Mouse (Mus musculus): ENCODE measurements at regions not wholly inside any gene's neighbourhood (a gene's known extent, or its start where the extent isn't known, plus 50 kb on each side); places are given as distances from the start of the nearest gene placed in this dataset.
"Not testable (repeated sequence)": the region's sequence is repeated elsewhere in the genome, so short reads cannot be mapped to it uniquely, and the experiment has no call there.

DNA sequence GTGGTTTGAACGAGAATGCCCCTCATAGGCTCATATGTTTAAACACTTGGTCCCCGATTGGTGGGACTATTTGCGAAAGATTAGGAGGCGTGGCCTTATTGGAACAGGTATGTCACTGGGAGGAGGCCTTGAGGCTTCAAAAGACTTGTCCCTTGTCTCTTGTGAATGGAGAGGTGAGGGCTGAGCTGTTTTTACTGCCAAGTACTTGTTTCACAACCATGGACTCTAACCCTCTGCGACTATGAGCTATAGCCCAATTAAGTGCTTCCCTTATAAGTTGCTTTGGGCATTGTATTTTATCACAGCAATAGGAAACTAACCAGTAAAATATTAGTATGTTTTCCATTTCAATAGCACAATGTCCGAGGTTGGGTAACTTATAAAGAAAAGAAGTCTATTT lies 511.7 kb downstream of the Bnc2 start:
- Histone ChIP-seq H3K36me3 (no peaks in the 10 kb centered on the region), H3K4me3 (no peak overlapping the region), H3K4me1 (no peaks in the 10 kb centered on the region), H3K27ac (replicated peaks) (no peak overlapping the region), H3K27me3 (no peaks in the 10 kb centered on the region), H3K9me3 (no peaks in the 10 kb centered on the region), H3K9ac (replicated peaks) (no peak overlapping the region), H3K4me2 (replicated peaks) (no peak overlapping the region)
- no peak for ATAC-seq (replicated peaks)
- WGBS, result 91% methylated on average over 6 of the region's 6 CpGs

DNA sequence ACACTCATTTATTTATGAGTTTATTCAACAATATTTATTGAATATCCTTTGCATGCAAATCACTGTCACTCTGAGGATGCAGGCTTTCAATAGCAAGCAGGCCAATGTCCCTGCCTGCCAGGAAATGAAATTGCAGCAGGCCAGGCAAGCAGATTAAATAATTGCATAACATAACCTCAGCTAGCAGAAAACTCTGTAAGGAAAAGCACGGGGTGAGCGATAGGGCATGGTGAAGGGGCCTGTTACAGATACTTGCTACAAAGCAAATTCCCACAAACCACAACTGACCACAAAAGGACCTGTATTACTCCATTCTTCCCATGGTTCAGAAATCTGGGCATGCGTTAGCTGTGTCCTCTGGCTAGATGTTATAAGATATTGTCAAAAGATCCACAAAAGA lies 509.8 kb downstream of the Bnc2 start:
- H3K9me3 ChIP-seq, result no peaks in the 10 kb centered on the region
- WGBS, result 93% methylated on average over 3 of the region's 3 CpGs
- no peaks in the 10 kb centered on the region for H3K27me3 ChIP-seq
- H3K4me1 ChIP-seq, result no peaks in the 10 kb centered on the region
- no peak overlapping the region for H3K4me2 ChIP-seq (replicated peaks)
- no peak overlapping the region for H3K4me3 ChIP-seq
- H3K27ac ChIP-seq (replicated peaks), result no peak overlapping the region
- no peak for ATAC-seq (replicated peaks)
- H3K36me3 ChIP-seq, result no peaks in the 10 kb centered on the region
- no peak overlapping the region for H3K9ac ChIP-seq (replicated peaks)

DNA sequence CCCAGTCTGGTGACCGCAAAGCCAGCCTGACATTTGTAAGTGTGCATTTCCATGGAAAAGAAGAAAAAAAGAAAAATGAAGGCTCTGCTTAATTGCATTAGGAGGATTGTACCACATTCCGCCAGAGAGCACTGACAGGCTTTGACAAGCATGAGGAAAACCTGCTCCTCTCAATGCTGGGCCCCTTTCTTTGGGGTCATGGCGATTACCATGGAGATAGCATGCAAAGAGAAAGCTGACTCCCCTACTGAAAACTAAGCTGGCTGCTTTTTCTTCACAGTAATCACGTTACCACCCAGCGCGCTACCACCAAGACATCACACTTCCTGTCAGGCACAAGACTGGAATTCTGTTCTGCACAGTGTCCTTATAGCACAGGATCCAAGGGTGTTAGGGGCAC lies 502.2 kb downstream of the Bnc2 start:
- ATAC-seq (replicated peaks), result no peak
- no peak overlapping the region for H3K9ac ChIP-seq (replicated peaks)
- no peaks in the 10 kb centered on the region for H3K9me3 ChIP-seq
- no peak overlapping the region for H3K4me2 ChIP-seq (replicated peaks)
- H3K27ac ChIP-seq (replicated peaks), result no peak overlapping the region
- whole genome bisulfite sequencing, result 24% methylated on average over 6 of the region's 6 CpGs
- H3K27me3 ChIP-seq, result no peaks in the 10 kb centered on the region
- peaks cover 5% of the 10 kb centered on the region for H3K4me1 ChIP-seq
- no peak overlapping the region for H3K4me3 ChIP-seq
- no peaks in the 10 kb centered on the region for H3K36me3 ChIP-seq

DNA sequence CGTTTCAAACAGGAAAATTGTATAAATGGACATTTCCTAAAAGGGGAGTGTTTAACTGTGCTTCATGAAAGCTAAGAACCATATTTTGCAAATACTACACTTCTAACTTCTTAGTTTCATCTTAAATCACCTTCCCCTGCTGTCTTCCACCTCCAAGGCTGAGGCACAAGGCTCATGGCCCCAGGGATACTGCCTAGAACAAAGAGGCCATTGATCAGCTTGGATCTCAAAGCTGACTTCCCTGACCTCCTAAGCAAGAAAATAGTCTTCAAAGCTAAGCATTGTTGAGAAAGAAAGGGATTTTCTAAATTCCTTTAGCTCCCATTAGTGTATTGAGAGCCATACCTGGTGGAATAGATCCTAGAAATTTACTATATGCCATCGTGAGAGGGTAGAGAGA lies 501.6 kb downstream of the Bnc2 start:
- no peaks in the 10 kb centered on the region for H3K27me3 ChIP-seq

DNA sequence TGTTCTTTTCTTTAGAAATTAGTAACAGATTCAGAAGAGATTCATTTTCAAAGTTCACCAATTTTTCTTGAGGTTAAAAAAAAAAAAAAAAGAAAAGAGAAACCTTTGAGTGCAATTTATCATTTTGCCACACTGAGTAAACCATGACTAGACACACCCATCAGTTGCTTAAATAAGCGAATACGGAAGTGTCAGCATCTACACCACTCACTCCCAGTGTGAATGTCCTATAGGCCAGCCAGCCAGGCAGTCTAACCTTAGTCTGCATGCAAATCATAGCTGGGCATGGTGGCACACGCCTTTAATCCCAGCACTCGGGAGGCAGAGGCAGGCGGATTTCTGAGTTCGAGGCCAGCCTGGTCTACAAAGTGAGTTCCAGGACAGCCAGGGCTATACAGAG lies 498.6 kb downstream of the Bnc2 start:
- not testable (repeated sequence) for H3K9ac ChIP-seq (replicated peaks); H3K36me3 ChIP-seq; ATAC-seq (replicated peaks); H3K4me2 ChIP-seq (replicated peaks); H3K4me3 ChIP-seq; H3K4me1 ChIP-seq; H3K27me3 ChIP-seq; H3K27ac ChIP-seq (replicated peaks); H3K9me3 ChIP-seq
- 96% methylated on average over 6 of the region's 6 CpGs for WGBS

More for the DNA sequence above, 501.6 kb downstream of the Bnc2 start:
- no peak overlapping the region for H3K4me2 ChIP-seq (replicated peaks)
- H3K4me3 ChIP-seq, result no peak overlapping the region
- H3K4me1 ChIP-seq, result peaks cover 6% of the 10 kb centered on the region
- H3K27ac ChIP-seq (replicated peaks), result no peak overlapping the region
- no peak for ATAC-seq (replicated peaks)
- H3K9ac ChIP-seq (replicated peaks), result no peak overlapping the region
- H3K36me3 ChIP-seq, result no peaks in the 10 kb centered on the region
- H3K9me3 ChIP-seq, result no peaks in the 10 kb centered on the region
- 49% methylated on average over 2 of the region's 2 CpGs for WGBS

DNA sequence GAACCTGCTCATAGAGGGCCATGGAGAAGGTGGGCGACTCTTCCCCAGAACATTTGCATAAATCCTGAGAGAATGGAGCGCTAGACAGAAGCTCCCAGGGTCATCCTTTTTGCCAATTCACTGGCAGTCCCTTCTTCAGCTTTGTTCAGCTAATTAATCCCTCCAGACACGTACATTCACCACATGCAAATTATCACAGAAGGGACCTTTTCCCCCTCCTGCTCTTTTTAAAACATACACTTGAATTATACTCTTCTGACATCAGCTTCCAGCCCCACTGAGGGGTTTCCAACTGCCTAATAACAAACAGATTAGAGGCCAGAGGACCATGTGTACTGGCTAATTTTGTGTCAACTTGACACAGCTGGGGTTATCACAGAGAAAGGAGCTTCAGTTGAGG lies 497.2 kb downstream of the Bnc2 start:
- no peak overlapping the region for H3K27ac ChIP-seq (replicated peaks)
- H3K4me3 ChIP-seq, result no peak overlapping the region
- peaks cover 6% of the 10 kb centered on the region for H3K4me1 ChIP-seq
- WGBS, result 6% methylated on average over 3 of the region's 3 CpGs
- no peak overlapping the region for H3K9ac ChIP-seq (replicated peaks)
- H3K4me2 ChIP-seq (replicated peaks), result no peak overlapping the region
- no peak for ATAC-seq (replicated peaks)
- no peaks in the 10 kb centered on the region for H3K36me3 ChIP-seq
- no peaks in the 10 kb centered on the region for H3K9me3 ChIP-seq
- H3K27me3 ChIP-seq, result no peaks in the 10 kb centered on the region

DNA sequence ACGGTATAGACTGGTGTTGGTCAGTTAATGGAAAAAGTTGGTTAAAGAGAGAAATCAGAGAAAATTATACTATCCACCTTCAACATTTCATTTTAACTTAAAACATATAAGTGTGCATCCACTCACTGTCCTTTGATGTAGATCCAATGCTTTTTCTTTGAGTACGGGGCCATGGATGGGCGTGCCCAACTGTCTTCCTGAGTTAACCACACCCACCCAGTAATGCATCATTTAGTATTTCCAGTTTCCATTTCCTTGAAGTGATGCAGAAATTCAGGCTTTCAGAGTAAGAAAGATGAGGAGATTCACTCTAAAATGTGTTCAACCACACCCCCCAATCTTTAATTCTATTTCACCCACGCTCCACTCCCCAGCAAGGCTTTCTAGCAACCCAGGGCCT lies 490.6 kb downstream of the Bnc2 start:
- H3K4me3 ChIP-seq, result no peak overlapping the region

DNA sequence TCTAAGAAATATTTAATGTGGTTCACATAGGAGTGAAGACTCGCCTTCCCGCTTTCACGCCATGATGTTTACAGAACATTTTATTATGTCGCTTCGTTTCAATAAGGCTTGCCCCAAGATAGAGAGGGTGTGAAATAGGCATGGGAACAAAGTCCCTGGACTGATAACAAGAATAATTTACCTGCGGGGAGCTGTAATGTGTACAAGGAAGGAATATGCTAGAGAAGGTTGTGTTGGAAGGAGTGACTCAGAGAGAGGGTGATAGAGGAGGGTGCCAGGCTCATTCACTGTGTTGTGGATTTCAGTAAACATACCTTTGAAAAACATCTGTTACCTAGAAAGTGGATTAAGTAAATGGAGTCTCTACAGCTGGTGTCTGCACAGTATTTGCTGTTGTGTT lies 490.2 kb downstream of the Bnc2 start:
- no peak for ATAC-seq (replicated peaks)
- H3K9ac ChIP-seq (replicated peaks), result no peak overlapping the region
- H3K4me3 ChIP-seq, result no peak overlapping the region
- H3K27ac ChIP-seq (replicated peaks), result no peak overlapping the region
- H3K4me1 ChIP-seq, result no peaks in the 10 kb centered on the region
- H3K36me3 ChIP-seq, result no peaks in the 10 kb centered on the region
- 90% methylated on average over 6 of the region's 6 CpGs for WGBS
- H3K9me3 ChIP-seq, result no peaks in the 10 kb centered on the region
- no peak overlapping the region for H3K4me2 ChIP-seq (replicated peaks)
- no peaks in the 10 kb centered on the region for H3K27me3 ChIP-seq

More for the DNA sequence above, 490.6 kb downstream of the Bnc2 start:
- Histone ChIP-seq H3K9me3 (no peaks in the 10 kb centered on the region), H3K4me1 (no peaks in the 10 kb centered on the region), H3K27ac (replicated peaks) (no peak overlapping the region), H3K9ac (replicated peaks) (no peak overlapping the region), H3K36me3 (no peaks in the 10 kb centered on the region), H3K4me2 (replicated peaks) (no peak overlapping the region), H3K27me3 (no peaks in the 10 kb centered on the region)
- ATAC-seq (replicated peaks), result no peak
- WGBS, result 91% methylated on average over 4 of the region's 4 CpGs

DNA sequence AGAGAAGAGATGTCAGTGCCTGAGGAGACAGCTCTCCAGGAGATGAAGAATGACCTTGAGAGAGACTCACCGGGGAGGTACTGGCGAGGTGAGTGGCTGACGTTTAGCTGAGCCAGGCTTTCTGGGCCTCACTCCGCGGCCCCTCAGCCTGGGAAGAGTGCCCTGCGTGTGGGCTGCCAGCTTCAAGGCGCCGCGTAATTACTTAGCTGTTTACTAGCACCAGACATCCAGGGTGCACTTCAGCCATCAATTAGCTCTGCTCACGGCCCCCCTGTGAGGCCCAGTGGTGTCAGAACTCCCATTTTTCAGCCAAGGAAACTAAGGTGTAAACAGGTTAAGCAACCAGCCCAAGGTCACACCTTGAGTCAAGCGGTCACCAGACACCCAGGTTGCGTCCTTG lies 485.8 kb downstream of the Bnc2 start:
- 0 out of 2 replicates have a peak, but pooled peaks have one; percentile 29 for ATAC-seq (replicated peaks)
- no peaks in the 10 kb centered on the region for H3K9me3 ChIP-seq
- 70% methylated on average over 12 of the region's 12 CpGs for WGBS
- H3K9ac ChIP-seq (replicated peaks), result no peak overlapping the region
- H3K4me1 ChIP-seq, result no peaks in the 10 kb centered on the region
- H3K36me3 ChIP-seq, result no peaks in the 10 kb centered on the region
- no peak overlapping the region for H3K4me3 ChIP-seq
- no peak overlapping the region for H3K4me2 ChIP-seq (replicated peaks)
- no peaks in the 10 kb centered on the region for H3K27me3 ChIP-seq
- no peak overlapping the region for H3K27ac ChIP-seq (replicated peaks)

DNA sequence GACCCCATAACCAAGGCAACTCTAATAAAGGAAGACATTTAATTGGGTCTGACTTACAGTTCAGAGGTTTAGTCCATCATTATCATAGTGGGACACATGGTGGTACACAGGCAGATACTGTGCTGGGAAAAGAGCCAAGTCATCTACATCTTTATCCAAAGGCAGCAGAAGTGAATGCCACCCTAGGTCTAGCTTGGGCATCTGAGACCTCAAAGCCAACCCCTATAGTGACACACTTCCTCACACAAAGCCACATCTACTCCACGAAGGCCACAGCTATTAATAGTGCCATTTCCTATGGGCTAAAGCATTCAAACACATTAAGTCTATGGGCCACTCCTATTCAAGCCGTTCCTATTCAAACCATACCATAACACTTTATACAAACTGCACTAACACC lies 483.8 kb downstream of the Bnc2 start:
- no peaks in the 10 kb centered on the region for H3K36me3 ChIP-seq
- H3K27ac ChIP-seq (replicated peaks), result no peak overlapping the region
- H3K9me3 ChIP-seq, result no peaks in the 10 kb centered on the region
- no peaks in the 10 kb centered on the region for H3K4me1 ChIP-seq
- ATAC-seq (replicated peaks), result no peak
- H3K9ac ChIP-seq (replicated peaks), result no peak overlapping the region
- no peak overlapping the region for H3K4me2 ChIP-seq (replicated peaks)
- no peaks in the 10 kb centered on the region for H3K27me3 ChIP-seq
- no peak overlapping the region for H3K4me3 ChIP-seq
- 91% methylated on average over 2 of the region's 2 CpGs for WGBS

DNA sequence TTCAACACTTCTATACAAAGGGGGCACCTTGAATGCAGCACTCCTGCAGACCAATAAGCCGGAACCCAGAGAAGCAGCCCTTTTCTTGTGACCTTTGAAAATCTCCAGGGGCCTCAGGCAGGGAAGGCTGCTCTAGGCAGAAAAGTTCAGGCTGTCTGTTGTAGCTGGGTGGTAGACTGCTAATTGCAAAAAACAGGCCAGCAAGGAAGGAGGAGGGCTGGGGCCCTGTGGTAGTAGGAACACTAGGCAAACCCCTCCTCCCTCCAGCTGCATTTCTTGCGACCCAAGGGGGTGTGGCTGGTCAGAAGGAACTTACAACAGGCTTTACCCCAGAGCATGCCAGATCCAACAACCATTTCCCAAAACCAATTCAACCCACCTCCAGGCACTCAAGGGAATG lies 482.8 kb downstream of the Bnc2 start:
- Histone ChIP-seq H3K9me3 (no peaks in the 10 kb centered on the region), H3K4me1 (no peaks in the 10 kb centered on the region), H3K27me3 (no peaks in the 10 kb centered on the region), H3K27ac (replicated peaks) (no peak overlapping the region), H3K36me3 (no peaks in the 10 kb centered on the region), H3K4me2 (replicated peaks) (no peak overlapping the region), H3K9ac (replicated peaks) (no peak overlapping the region), H3K4me3 (no peak overlapping the region)
- ATAC-seq (replicated peaks), result no peak
- 56% methylated on average over 2 of the region's 2 CpGs for WGBS

DNA sequence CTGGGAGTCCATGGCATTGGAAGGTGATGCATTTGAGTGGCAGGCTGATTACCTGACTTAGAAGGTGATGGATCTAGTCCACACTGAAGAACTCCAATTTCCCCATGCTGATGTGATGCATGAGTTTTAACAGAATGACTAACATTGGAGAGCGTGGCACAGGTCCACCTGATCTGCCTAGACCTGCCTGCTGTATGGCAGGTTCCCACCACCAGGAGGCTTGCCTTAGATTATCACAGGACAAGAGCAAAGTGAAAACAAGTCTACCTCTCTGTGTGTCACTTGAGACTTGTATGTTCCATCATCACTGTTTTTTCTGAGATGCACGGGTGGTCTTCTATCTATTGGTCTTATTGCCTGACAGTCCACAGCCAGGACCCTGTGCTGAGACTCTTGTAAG lies 478.3 kb downstream of the Bnc2 start:
- WGBS, result 90% methylated on average over 2 of the region's 2 CpGs
- no peaks in the 10 kb centered on the region for H3K4me1 ChIP-seq
- no peak overlapping the region for H3K4me3 ChIP-seq
- H3K36me3 ChIP-seq, result no peaks in the 10 kb centered on the region
- no peak overlapping the region for H3K4me2 ChIP-seq (replicated peaks)
- no peak overlapping the region for H3K9ac ChIP-seq (replicated peaks)
- ATAC-seq (replicated peaks), result no peak
- H3K9me3 ChIP-seq, result no peaks in the 10 kb centered on the region
- no peak overlapping the region for H3K27ac ChIP-seq (replicated peaks)
- H3K27me3 ChIP-seq, result no peaks in the 10 kb centered on the region

DNA sequence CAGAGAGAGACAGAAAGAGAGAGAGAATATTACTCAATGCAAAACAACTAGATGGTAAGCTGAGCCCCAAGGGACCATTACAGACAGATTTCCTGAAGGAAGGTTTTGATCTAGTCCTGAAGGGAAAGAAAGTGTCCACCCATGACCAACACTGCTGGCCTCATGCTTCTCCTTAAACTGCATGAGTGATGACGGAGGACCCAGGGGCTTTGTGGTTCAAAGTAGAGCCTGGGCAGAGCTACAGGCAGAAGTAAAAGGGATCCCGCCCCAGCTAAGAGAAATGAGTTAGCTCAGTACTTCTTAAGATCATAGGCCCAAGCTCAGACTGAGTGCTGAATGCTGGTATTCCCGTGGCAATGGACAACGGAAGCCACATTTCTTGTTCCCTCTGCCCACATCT lies 476.9 kb downstream of the Bnc2 start:
- Histone ChIP-seq H3K4me3 (no peak overlapping the region), H3K27ac (replicated peaks) (no peak overlapping the region), H3K9ac (replicated peaks) (no peak overlapping the region), H3K4me1 (peaks cover 4% of the 10 kb centered on the region; the same call in 1 of the 2 replicates), H3K9me3 (no peaks in the 10 kb centered on the region), H3K36me3 (no peaks in the 10 kb centered on the region), H3K27me3 (no peaks in the 10 kb centered on the region), H3K4me2 (replicated peaks) (no peak overlapping the region)
- no peak for ATAC-seq (replicated peaks)
- WGBS, result 96% methylated on average over 4 of the region's 4 CpGs

Data from forebrain, embryonic 15.5 days (tissue).